Mouse (Mus musculus): ENCODE measurements at regions not wholly inside any gene's neighbourhood (a gene's known extent, or its start where the extent isn't known, plus 50 kb on each side); places are given as distances from the start of the nearest gene placed in this dataset.

GRCm38 (mm10) chr11:71846496-71846895 is 96.8 kb downstream of the Wscd1 start:
- TF ChIP-seq CTCF (IDR thresholded peaks at IDR 0.05; ENCODE audit: borderline replicate concordance, control insufficient read depth, extremely low read depth, insufficient read depth, low read length, poor library complexity): no peak
- no peak for TF ChIP-seq POLR2A (IDR thresholded peaks at IDR 0.05; ENCODE audit: control insufficient read depth, extremely low read depth, insufficient read depth, low read length, poor library complexity)

Data from thymus, adult 2 months (tissue).